Mouse (Mus musculus) monocyte, adult 5-6 weeks (primary cell): ENCODE results near the gene Tspan5. TPM values are rescaled to one million over a fixed set of nuclear protein-coding genes. Genes with fewer than 3 reads are reported as not detected.

ENCODE experiments used
- ATAC-seq: fragments of 153-309, 156-312 bp; replicated peaks from 2 replicates; pipeline ENCODE4 v1.8.0; 2017; ENCODE audit warnings: mild to moderate bottlenecking; ENCODE audit not compliant: low TSS enrichment, insufficient number of reproducible peaks, severe bottlenecking, poor library complexity, low FRiP score
- total RNA-seq: library from RNA; stranded (forward); fragments of 200-1000, 200-491, 200-594 nt; gene quantifications from 3 replicates; pipeline ENCODE4 v1.2.3, GENCODE M21; 2017

Tspan5 gene
- total RNA-seq, 1 experiment from 2014 or later, result 20.4 TPM

- no peak for ATAC-seq
These were observed 21.9 kb downstream of the Tspan5 start for GRCm38 (mm10) chr3:138763941-138764340.

DNA sequence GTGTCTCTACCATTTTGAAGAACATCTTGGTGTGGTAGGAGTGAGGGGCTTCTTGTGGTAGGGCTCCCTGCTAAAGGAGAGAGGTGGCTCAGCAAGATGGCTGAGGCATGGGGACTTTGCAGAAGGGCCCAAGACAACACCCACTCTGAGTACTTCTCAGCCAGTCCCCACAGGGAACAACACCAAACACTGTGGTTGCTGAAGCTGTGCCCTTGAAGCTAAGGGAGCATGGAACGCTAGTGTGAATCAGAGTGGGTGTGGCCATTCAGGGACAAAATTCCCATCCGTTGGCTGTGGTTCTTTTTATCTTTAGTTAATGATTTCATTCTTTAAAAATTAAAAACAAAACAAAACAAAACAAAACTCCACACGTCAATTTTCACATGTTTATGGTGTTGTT is 22.8 kb downstream of the Tspan5 start:
- ATAC-seq, result no peak

DNA sequence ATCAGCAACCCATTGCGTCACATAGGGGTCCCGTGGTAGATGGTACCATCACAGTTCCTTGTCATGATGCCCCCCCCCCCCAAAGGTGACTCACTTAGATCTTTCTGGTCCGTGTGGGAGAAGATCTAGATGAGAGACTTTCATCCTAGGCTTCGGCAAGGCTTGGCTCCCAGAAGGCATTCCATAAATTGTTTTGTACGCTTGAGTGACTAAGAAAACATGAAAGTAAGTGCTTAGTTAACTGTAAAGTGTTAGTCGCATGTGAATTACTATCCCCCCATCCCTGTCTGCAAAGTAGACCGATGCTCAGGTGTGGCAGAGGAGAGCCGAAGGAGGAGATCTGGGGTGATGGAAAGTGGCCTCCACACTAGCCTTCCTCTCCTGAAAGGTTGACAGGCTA is 25.0 kb downstream of the Tspan5 start:
- ATAC-seq, result no peak

DNA sequence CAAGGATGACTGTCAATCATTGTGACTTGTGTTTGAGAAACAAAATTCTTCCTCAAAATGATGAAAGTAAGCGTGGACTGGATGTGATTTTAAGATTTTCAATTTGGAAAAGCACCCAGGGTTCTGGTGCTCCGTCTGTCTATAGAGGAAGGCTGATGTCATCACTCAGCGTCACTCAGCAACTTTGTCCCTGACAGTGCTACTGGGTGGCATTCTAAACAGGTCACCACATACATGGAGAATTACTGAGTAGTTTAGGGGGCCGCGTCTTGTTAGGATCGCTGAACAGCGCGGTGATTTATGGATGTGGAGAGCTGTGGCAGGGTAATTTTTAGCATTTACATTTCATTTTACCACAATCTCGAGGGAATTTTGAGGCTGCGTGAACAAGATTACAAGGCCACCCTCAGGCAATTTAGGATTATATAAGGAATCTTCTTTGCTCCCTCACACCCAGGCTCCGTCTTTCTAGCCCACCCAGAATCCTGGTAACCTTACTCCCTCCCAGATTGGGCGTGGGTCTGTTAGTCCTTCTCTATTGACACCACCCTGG is 26.6 kb downstream of the Tspan5 start:
- no peak for ATAC-seq

GRCm38 (mm10) chr3:138770650-138771331 is 28.8 kb downstream of the Tspan5 start:
- ATAC-seq, result no peak

DNA sequence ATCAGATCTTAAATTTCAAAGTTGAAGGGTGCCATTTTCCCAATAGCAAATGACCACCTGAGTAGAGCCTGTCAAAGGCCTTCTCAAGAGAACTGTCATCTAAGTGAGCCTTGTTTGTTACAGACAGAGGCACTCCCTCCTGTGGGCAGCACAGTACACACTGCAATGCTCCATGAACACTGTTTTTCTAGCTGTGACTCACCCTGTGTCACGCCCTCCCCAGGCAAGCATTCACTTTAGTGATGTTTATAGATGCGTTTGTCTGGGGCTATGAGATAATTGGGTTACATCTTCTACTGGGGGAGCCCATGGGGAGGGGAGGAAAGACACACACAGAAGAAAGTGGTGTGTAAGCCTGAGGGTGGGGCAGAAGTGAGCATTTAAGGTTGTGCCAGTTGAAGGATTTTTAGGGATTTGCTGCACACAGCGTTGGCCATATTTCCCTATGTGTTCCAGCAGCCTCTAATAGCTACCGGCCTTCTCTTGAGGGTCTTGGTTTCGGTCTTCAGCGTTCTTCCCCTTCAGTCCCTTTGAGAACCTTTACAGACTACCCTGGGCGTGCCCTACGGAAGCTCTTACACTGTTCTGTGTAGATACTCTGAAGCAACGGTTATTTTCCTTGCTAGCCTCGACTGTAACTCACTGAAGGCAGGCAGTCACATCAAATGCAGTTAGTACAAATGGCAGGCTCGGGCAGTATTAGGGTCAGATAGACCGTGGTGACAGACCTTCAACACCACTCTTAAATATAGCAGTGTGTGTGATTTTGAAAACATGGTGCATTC is 29.7 kb downstream of the Tspan5 start:
- no peak for ATAC-seq

- no peak for ATAC-seq
These were observed 32.0 kb downstream of the Tspan5 start for GRCm38 (mm10) chr3:138773871-138774606.

- no peak for ATAC-seq
These were observed 32.6 kb downstream of the Tspan5 start for GRCm38 (mm10) chr3:138774607-138774943.

- no peak for ATAC-seq
These were observed 34.1 kb downstream of the Tspan5 start for GRCm38 (mm10) chr3:138775926-138776715.

DNA sequence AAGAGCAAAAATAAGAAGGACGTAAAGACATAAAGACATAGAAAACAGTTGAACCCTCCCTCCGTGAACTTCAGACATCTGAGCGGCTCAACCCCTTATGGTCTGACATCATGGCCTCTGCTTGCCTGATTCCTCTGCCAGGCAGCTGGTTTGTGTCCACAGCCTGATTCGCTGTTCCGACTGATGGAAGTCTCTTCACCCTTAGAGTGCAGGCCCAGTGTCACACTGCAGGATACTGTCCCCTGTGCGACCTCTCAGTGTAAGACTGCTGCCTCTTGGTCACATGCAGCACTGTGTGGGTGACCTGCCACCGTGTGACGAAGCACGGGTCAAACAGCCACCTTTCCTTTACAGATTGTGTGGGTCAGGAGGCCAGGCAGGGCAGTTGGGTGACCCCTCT is 39.5 kb downstream of the Tspan5 start:
- ATAC-seq, result no peak

DNA sequence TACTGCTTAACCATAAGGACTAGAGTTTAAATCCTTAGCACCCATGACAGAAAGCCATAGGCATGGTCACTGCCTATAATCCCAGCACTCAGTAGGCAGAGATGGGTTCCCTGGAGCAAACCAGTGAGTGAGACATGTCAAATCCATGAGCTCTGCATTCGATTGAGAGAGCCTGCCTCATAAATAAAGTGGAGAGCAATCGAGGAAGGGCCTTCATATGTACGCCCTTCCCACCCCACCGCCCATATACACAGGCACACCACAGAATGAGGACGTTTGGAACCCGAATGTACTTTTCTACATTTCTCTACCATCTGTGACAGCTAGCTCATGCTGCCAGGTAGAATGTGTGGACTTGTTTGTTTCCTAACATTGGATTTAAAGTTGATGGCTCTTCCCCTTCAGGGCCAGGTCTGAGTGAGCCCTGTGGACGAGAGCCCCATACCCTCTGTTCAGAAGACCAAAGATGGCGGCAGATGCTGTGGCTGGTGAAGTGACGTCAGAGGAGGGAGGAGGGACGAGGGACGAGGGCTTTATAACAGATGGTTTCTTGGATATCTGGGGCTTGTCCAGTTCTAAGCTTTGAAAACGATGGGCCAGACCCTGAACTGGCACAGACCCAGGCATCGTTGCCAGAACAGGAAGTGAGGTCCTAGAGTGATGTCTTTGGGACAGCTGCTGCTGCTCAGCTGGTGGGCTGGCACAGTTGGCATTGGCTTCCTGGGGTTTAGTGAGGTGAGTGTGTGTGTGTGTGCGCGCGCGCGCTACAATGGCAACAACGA is 42.1 kb downstream of the Tspan5 start:
- ATAC-seq, result no peak

GRCm38 (mm10) chr3:138784641-138785025 is 42.6 kb downstream of the Tspan5 start:
- no peak for ATAC-seq

DNA sequence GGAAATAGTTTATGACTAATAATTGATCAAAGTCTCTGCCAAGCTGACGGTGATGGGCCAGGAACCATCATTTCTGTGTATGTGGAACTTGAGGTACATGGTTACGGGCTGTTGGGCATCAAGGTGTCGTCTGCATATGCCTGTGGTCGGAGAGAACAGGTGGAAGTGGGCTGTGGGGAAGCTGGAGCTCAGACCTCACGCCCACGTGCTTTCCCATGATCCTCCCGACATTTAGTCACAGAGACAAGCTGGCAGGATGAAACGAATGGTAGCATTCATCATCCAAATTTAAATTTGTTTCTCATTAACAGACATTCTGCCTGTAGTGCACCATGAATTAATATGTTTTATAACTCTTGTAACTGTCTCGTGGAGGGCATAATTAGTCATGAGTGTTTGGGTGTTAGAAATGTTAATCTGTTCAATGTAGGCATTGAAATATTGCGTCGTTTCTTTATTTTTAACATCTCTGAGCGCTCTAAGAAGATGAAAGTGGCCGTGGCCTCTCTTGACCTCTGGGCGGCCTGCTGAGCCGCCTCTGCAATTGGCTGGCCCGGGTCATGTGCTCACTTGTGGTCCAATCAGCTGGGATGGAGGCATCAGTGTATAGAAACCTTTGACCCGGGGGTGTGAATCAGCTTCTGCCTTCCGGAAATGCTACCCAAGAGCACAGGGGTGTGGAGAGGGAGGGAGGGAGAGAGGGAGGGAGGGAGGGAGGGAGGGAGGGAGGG is 45.9 kb downstream of the Tspan5 start:
- no peak for ATAC-seq

- no peak for ATAC-seq
These were observed 46.5 kb downstream of the Tspan5 start for GRCm38 (mm10) chr3:138788489-138788850.

DNA sequence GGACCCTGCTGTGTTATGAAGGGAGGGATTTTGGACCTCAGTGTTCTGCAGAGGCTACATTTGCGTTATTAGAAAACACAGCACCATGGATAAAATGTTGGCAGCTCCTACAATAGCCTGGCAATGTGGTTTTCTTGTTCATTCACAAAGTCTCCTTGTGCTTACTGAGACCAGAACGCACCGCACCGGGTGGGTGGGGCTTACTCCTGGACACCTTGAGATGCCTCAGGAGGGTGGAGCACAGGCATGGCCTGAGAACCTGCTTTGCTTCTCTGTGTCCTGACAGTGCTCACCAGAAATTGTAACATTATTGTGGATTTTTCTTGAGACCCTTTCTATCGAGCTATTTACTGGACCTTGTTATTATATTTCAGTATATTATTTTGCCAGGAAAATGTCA is 47.3 kb downstream of the Tspan5 start:
- no peak for ATAC-seq

DNA sequence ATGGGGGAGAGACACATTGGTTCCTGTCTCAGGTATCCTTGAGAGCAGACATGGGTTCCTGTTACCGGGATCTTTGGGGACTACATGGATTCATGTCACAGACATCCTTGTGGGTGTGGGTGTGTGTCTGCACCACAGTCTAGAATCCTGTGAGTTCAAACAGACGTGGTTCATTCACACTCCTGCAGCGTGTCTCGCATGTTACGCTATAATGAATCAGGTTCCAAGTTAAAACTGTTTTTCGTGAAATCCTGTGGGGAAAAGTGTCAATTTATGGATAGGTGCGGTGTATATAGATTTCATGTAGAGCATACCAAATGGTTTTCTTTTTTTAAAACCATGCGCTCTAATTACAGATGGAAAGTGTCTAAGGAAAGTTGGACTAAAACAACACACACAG is 52.5 kb downstream of the Tspan5 start:
- no peak for ATAC-seq

DNA sequence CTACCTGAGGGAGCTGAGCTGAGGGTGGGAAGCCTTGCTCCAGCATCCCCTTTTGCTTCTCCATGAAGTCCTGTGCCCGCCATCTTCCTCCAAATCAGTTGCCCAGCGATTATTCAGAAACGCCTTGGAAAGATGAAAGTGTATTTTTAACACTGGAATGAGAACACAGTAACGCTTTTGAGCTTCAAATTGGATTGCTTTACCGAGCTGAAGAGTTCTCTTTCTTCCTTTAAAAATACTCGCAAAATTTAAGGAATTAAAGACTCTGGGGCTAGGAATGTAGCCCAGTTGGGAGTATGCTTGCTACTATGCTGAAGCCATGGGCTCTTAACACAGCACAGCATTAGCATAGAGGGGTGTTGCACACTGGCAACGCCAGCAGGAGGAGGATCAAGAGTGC is 54.0 kb downstream of the Tspan5 start:
- ATAC-seq, result no peak

DNA sequence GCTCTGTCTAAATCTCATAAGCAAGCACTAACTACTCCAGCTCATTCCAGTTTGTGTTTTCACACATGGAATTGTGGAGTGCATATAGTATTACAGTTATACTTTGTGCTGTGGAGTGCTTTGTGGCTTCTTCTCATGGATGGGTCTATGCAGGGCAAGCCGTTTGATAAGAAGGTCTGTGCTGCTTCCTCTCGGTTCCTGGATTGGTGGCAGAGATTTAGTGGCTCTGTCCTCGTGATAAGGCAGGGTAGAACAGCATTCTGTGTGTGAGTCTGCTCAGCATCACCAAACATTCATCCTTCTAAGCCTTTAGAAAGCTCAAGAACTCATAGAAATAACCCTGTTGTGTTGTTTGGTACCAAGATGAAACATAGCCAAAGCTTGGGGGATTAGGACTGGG is 54.6 kb downstream of the Tspan5 start:
- ATAC-seq, result no peak
